Mouse (Mus musculus): ENCODE data around the gene Zbtb9. TPM values are rescaled to one million over a fixed set of nuclear protein-coding genes. Genes with fewer than 3 reads are reported as not detected.
"Not testable (repeated sequence)": the region's sequence is repeated elsewhere in the genome, so short reads cannot be mapped to it uniquely, and the experiment has no call there.

The Zbtb9 gene
- 16.5 and 19.9 TPM in 2 replicates for polyA plus RNA-seq (2016; fragmentation: Nextera tagmentation; extraction: Ambion mirVana)

- under 1% methylated on average over 75 of the region's 75 CpGs for WGBS
- no peaks in the 10 kb centered on the region for H3K9me3 ChIP-seq
- peak within 1 kb of the TSS; percentile 92 for H3K4me3 ChIP-seq
- H3K36me3 ChIP-seq: peaks cover 68% of the 10 kb centered on the region
- DNase-seq (ENCODE audit: low spot score): peak; percentile 96
- peak within 1 kb of the TSS; percentile 90 for H3K27ac ChIP-seq
- H3K27me3 ChIP-seq (ENCODE audit: insufficient read depth, poor library complexity, severe bottlenecking): no peaks in the 10 kb centered on the region
- peaks cover 52% of the 10 kb centered on the region for H3K4me1 ChIP-seq (replicated peaks)
Observed at GRCm38 (mm10) chr17:26972703-26973574, at the start of gene Zbtb9. Zbtb9 (plus strand) TSS chr17:26973167.

GRCm38 (mm10) chr17:26925414-26925813 lies 47.6 kb upstream of the Zbtb9 start:
- H3K4me1 ChIP-seq (replicated peaks); H3K4me3 ChIP-seq; H3K9me3 ChIP-seq; H3K27me3 ChIP-seq (ENCODE audit: insufficient read depth, poor library complexity, severe bottlenecking); DNase-seq (ENCODE audit: low spot score); H3K27ac ChIP-seq: not testable (repeated sequence)
- 92% methylated on average over 9 of the region's 9 CpGs for WGBS
- H3K36me3 ChIP-seq: peaks cover 96% of the 10 kb centered on the region

GRCm38 (mm10) chr17:26931795-26932194 lies 41.2 kb upstream of the Zbtb9 start:
- H3K36me3 ChIP-seq: peaks cover 78% of the 10 kb centered on the region
- H3K4me1 ChIP-seq (replicated peaks): peaks cover 26% of the 10 kb centered on the region
- 72% methylated on average over 7 of the region's 7 CpGs for WGBS
- H3K9me3 ChIP-seq; H3K27me3 ChIP-seq (ENCODE audit: insufficient read depth, poor library complexity, severe bottlenecking); H3K27ac ChIP-seq; H3K4me3 ChIP-seq: not testable (repeated sequence)
- peak; percentile 47 for DNase-seq (ENCODE audit: low spot score)

DNA sequence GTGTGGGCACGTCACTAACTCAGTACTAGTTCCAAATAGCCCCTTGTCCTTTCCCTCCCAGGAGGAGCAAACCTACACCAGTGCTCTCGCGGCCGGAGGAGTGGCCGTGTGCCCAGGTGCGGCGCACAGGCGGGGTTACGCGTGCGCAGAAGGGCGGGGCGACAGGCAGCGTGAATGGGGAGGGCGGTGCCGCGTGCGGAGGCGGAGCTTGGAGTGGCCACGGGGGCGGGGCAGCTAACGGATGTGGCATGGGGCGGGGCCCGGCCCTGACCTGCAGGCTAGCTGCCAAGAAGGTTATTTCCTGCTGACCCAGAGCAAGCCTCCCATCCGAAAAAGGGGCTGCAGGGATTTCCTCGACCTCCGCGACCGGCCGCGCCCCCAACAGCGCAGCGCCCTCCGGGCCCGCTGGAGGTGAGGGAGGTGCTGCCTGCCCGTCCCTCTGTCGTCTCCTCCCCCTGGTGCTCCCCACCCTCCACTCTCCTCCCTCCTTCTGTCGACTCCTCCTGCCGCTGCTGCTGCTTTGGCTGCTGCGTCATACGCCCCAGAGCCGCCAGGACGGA lies 40.0 kb upstream of the Zbtb9 start, which contains the start of gene Phf1:
Gene Phf1 (plus strand): TSS at position 214 of the 560 bp plus-strand sequence.
- Histone ChIP-seq H3K9me3 (no peaks in the 10 kb centered on the region), H3K4me3 (peak within 1 kb of the TSS; percentile 71), H3K36me3 (peaks cover 77% of the 10 kb centered on the region), H3K4me1 (replicated peaks) (peaks cover 36% of the 10 kb centered on the region), H3K27me3 (ENCODE audit: insufficient read depth, poor library complexity, severe bottlenecking) (no peaks in the 10 kb centered on the region), H3K27ac (peak within 1 kb of the TSS; percentile 90)
- under 1% methylated on average over 43 of the region's 43 CpGs for WGBS
- peak; percentile 94 for DNase-seq (ENCODE audit: low spot score)

DNA sequence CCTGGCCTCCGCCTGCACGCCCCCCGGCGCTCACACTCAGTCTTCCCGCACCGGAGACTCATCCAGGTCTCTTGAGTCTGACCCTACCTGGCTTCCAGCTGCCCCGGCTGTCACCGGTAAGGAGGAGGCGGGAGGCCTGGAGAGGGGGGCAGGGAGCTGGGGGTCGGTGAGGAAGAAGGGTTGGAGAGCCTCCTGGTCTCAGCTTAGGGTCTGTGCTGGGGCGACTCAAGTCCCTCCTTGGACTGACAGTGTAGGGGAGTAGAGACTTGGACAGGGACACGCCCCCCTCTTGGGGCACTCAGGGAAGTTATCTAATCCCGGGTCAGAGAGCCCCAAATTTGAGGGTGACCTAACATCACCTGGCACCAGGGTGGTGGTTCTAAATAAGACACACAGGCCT lies 39.5 kb upstream of the Zbtb9 start:
- Histone ChIP-seq H3K4me1 (replicated peaks) (peaks cover 41% of the 10 kb centered on the region), H3K36me3 (peaks cover 72% of the 10 kb centered on the region), H3K4me3 (peak overlapping the region; percentile 71), H3K9me3 (no peaks in the 10 kb centered on the region), H3K27ac (peak overlapping the region; percentile 90), H3K27me3 (ENCODE audit: insufficient read depth, poor library complexity, severe bottlenecking) (no peaks in the 10 kb centered on the region)
- 10% methylated on average over 13 of the region's 13 CpGs for WGBS
- DNase-seq (ENCODE audit: low spot score): no peak

- Histone ChIP-seq H3K9me3 (no peaks in the 10 kb centered on the region), H3K4me3 (peak overlapping the region; percentile 71), H3K27me3 (ENCODE audit: insufficient read depth, poor library complexity, severe bottlenecking) (no peaks in the 10 kb centered on the region), H3K4me1 (replicated peaks) (peaks cover 46% of the 10 kb centered on the region), H3K27ac (0 out of 2 replicates have a peak overlapping the region, but pooled peaks have one; percentile 90), H3K36me3 (peaks cover 65% of the 10 kb centered on the region)
- WGBS: 85% methylated on average over 16 of the region's 16 CpGs
- DNase-seq (ENCODE audit: low spot score): no peak
Observed at GRCm38 (mm10) chr17:26933885-26934827, 38.8 kb upstream of the Zbtb9 start.

GRCm38 (mm10) chr17:26935027-26935426 lies 37.9 kb upstream of the Zbtb9 start:
- no peaks in the 10 kb centered on the region for H3K9me3 ChIP-seq
- no peak overlapping the region for H3K27ac ChIP-seq
- peaks cover 50% of the 10 kb centered on the region for H3K4me1 ChIP-seq (replicated peaks)
- H3K36me3 ChIP-seq: peaks cover 56% of the 10 kb centered on the region
- H3K27me3 ChIP-seq (ENCODE audit: insufficient read depth, poor library complexity, severe bottlenecking): no peaks in the 10 kb centered on the region
- WGBS: 88% methylated on average over 9 of the region's 9 CpGs
- no peak for DNase-seq (ENCODE audit: low spot score)
- no peak overlapping the region for H3K4me3 ChIP-seq

- Histone ChIP-seq H3K36me3 (peaks cover 44% of the 10 kb centered on the region), H3K27ac (no peak overlapping the region), H3K9me3 (no peaks in the 10 kb centered on the region), H3K4me3 (no peak overlapping the region), H3K4me1 (replicated peaks) (peaks cover 65% of the 10 kb centered on the region), H3K27me3 (ENCODE audit: insufficient read depth, poor library complexity, severe bottlenecking) (no peaks in the 10 kb centered on the region)
- WGBS: 82% methylated on average over 12 of the region's 12 CpGs
- DNase-seq (ENCODE audit: low spot score): no peak
Observed at GRCm38 (mm10) chr17:26936453-26936852, 36.5 kb upstream of the Zbtb9 start.

DNA sequence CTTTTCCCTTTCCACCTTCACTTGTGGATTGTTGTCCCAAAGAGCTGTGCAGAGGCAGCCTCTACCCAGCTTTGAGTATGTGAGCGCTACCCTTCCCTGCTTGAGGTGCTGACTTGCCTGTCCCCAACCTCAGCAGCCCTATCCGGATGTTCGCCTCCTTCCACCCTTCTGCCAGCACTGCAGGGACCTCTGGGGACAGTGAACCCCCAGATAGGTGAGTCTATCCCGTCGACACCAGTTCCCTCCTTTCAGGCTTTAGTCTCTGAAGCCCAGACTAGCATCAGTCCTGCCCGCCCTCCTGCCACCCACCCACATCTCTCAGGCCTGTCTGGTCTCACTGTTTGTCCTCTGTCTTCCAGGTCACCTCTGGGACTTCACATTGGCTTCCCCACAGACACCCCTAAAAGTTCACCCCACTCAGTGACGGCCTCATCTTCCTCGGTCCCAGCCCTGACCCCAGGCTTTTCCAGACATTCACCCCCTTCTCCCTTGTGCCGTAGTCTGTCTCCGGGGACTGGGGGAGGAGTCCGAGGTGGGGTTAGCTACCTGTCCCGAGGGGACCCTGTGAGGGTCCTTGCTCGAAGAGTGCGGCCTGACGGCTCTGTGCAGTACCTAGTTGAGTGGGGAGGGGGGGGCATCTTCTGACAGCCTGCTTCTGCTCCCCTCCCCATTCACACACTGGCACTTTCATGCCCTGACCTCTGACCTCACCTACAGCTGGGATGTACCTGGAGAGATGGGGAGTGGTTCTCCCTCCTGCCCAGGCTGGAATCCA lies 35.9 kb upstream of the Zbtb9 start:
- no peak for DNase-seq (ENCODE audit: low spot score)
- 91% methylated on average over 15 of the region's 15 CpGs for WGBS
- peaks cover 71% of the 10 kb centered on the region for H3K4me1 ChIP-seq (replicated peaks)
- no peaks in the 10 kb centered on the region for H3K27me3 ChIP-seq (ENCODE audit: insufficient read depth, poor library complexity, severe bottlenecking)
- peaks cover 39% of the 10 kb centered on the region for H3K36me3 ChIP-seq
- H3K9me3 ChIP-seq: no peaks in the 10 kb centered on the region
- H3K27ac ChIP-seq: no peak overlapping the region
- H3K4me3 ChIP-seq: 0 out of 2 replicates have a peak overlapping the region, but pooled peaks have one; percentile 9

DNA sequence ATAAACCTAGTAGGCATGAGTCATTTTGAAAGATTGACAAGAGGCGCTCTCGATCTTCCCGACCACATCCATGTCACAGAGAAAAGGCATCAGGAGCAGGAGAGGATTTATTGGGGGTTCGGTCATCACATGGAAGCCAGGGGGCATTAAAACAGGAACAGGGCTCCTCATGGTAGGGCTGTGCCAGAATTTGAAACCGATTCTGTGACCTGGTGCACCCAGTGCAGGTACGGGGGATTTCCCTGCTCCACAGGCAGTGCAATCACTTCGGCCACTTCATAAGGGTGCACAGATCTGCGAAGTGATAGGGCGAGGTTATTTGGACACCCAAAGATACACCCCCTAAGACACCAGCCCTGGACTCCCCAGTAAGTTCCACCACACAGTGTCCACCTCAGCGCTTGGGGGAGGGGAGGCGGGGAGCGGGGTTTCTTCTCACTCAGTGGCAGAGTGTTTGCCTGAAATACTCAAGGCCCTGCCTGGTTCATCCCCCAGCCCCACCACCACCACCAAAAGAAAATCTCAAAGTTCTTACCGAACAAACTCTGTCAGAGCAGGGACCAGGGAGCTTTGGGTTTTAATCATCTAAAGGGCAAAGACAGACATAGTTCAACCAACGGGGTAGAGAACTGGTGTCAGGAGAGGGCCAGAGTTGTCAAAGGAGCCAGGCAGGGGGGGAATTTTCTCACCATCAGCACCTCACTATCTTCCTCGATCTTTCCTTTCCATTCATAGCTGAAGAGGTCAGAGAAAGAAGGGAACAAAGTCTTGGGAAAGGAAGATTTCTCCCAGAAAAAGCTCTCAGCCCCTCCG lies 34.9 kb upstream of the Zbtb9 start:
- Histone ChIP-seq H3K36me3 (peaks cover 39% of the 10 kb centered on the region), H3K4me3 (peak overlapping the region; percentile 61), H3K27me3 (ENCODE audit: insufficient read depth, poor library complexity, severe bottlenecking) (no peaks in the 10 kb centered on the region), H3K4me1 (replicated peaks) (peaks cover 70% of the 10 kb centered on the region), H3K27ac (peak overlapping the region; percentile 96), H3K9me3 (no peaks in the 10 kb centered on the region)
- no peak for DNase-seq (ENCODE audit: low spot score)
- 62% methylated on average over 16 of the region's 16 CpGs for WGBS

GRCm38 (mm10) chr17:26938731-26939130 lies 34.2 kb upstream of the Zbtb9 start:
- DNase-seq (ENCODE audit: low spot score): peak; percentile 46
- H3K9me3 ChIP-seq: no peaks in the 10 kb centered on the region
- H3K27ac ChIP-seq: peak overlapping the region; percentile 96
- under 1% methylated on average over 22 of the region's 22 CpGs for WGBS
- peaks cover 39% of the 10 kb centered on the region for H3K36me3 ChIP-seq
- peak overlapping the region; percentile 61 for H3K4me3 ChIP-seq
- H3K4me1 ChIP-seq (replicated peaks): peaks cover 66% of the 10 kb centered on the region
- H3K27me3 ChIP-seq (ENCODE audit: insufficient read depth, poor library complexity, severe bottlenecking): no peaks in the 10 kb centered on the region

Data from hindbrain, embryonic 10.5 days (tissue).